Mouse (Mus musculus) inflammation-experienced regulatory T-cells, adult 16 weeks (primary cell): ENCODE measurements around the gene BC049762. TPM values are rescaled to one million over a fixed set of nuclear protein-coding genes. Genes with fewer than 3 reads are reported as not detected.

ENCODE experiments used
- polyA plus RNA-seq: library from polyadenylated mRNA; unstranded; fragments of 100-300 nt; shearing (Covaris generic); gene quantifications from one replicate; pipeline ENCODE4 v1.2.1, GENCODE M21; 2017

BC049762 gene
- polyA plus RNA-seq, result not detected

GRCm38 (mm10) chr11:51262342-51263285, at the start of gene BC049762:
BC049762 (minus strand) TSS chr11:51263046.

GRCm38 (mm10) chr11:51289564-51290041, 26.8 kb upstream of the BC049762 start, which contains the start of gene Col23a1:
Col23a1 (plus strand) TSS chr11:51289920.

DNA sequence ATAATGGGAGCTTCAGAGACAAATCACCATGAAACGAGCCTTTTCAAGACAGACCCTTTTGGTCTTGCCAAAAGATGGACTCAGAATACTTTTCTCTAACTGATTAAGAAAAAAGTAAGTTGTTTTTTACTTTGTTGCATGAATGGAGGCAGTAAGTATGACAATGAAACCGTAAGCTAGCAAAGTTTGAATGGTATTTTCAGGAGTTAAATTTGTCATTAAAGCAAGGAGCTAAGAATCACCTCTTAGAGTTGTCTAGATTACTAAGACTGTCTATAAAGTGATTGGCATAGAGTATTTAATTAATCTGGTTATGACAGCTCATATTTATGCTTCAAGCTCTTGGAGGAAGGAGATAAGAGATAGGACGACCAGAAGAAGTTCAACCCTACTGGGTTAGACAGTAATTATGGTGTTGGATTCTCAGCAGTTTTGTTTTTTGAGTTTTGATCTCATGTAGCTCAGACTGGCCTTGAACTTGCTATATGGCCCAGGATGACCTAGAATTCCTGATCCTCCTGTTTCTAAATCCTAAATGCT, 1.1 kb downstream of the BC049762 start, which contains the start of gene Clk4:
Gene Clk4, plus strand, starts transcription at position 51 of the 540 bp plus-strand sequence.

GRCm38 (mm10) chr11:51220308-51220707, 42.5 kb downstream of the BC049762 start, which contains the start of gene Gm12569:
Gm12569 (plus strand) TSS chr11:51220473.

Other genes starting within 250 kb of the BC049762 start
- not detected for gene Olfr54, start 248.8 kb downstream of the BC049762 start, polyA plus RNA-seq
- gene Olfr1375, start 214.9 kb downstream of the BC049762 start, polyA plus RNA-seq, result not detected
- not detected for gene Zfp354a, start 203.8 kb downstream of the BC049762 start, polyA plus RNA-seq
- not detected for gene Gm12569, start 42.6 kb downstream of the BC049762 start, polyA plus RNA-seq
- 252 TPM for gene Clk4, start 1.3 kb downstream of the BC049762 start, polyA plus RNA-seq
- gene Col23a1, start 26.9 kb upstream of the BC049762 start, polyA plus RNA-seq, result 1.1 TPM